Comparison of ENCODE assay signal across 8 mouse cellular contexts in the genomic region with DNA sequence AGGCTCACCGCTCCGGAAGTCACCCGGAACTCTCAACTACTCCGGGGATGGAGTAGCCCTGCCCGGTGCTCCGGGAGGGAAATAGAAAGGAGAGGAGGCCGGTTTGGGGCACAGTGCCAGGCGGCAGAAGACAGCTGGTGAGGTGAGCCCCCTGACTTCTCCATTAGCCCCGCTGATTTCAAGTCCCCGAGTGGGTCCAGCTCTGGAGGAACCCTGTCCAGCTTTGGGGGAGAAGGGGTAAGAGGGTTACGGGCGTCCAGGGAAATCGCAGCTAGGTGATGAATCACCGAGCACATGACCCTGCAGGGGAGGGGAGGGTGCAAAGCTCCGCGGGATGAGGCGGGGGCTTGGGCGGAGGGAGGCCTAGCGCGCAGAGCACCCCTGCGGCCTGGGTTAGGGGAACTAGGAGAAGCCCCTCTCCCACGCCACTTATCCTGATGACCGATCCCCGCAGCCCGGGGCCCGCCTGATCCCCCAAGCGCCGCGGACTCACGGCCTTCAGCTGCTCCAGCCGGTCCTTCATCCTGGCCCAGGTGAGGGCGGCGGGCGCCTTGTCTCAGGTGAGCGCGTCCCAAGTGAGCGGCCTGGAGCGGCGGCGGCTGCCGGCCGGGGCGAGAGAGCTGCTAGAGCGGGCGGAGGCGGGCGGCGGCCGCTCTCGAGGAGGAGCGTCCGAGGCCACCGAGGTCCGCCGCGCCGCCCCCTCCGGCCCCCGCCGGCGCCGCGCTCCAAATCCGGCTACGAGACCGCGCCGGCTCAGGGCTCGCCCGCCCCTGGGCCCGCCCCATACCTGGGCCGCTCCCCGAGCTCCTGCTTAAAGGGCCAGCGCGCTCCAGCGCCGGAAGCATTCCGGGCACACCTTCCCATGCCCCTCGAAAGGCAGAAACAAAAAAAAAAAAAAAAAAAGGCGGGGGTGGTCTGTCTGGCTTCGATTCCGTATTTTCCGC. TPM values are rescaled to one million over a fixed set of nuclear protein-coding genes. Genes with fewer than 3 reads are reported as not detected.
DNase-seq lines count a peak whose midpoint lies in the region; ATAC-seq and TF ChIP-seq lines count a peak whose summit lies in the region.

No protein-coding gene starts in this region.

- no peaks in the 10 kb centered on the region for H3K9me3 ChIP-seq in lung, embryonic 15.5 days

- TF ChIP-seq CTCF in cerebellum, adult 2 months (IDR thresholded peaks at IDR 0.05; ENCODE audit: borderline replicate concordance, insufficient read depth, low read depth, low read length) = no peak
- TF ChIP-seq CTCF in olfactory bulb, adult 2 months (IDR thresholded peaks at IDR 0.05; ENCODE audit: insufficient read depth, low read depth, low read length) = no peak

- WGBS in cerebellum, adult 2 months = under 1% methylated on average over 74 of the region's 83 CpGs
- WGBS in lung, embryonic 15.5 days = under 1% methylated on average over 71 of the region's 83 CpGs
- WGBS in olfactory bulb, adult 2 months = 1% methylated on average over 77 of the region's 83 CpGs

- peak overlapping the region; percentile 77 for H3K9ac ChIP-seq in lung, embryonic 15.5 days

- peak overlapping the region; percentile 65; the same call in 1 of the 2 replicates for H3K27ac ChIP-seq in cerebellum, adult 2 months (ENCODE audit: insufficient read depth, low read length)
- peak overlapping the region; percentile 70 for H3K27ac ChIP-seq in lung, embryonic 15.5 days
- H3K27ac ChIP-seq in olfactory bulb, adult 2 months (ENCODE audit: insufficient read depth, low read depth, low read length) = no peak overlapping the region

- no peaks in the 10 kb centered on the region; the same call in 1 of the 2 replicates for H3K4me1 ChIP-seq in cerebellum, adult 2 months (ENCODE audit: control insufficient read depth, insufficient read depth, low read length)
- peaks cover 16% of the 10 kb centered on the region for H3K4me1 ChIP-seq in lung, embryonic 15.5 days
- H3K4me1 ChIP-seq in olfactory bulb, adult 2 months (ENCODE audit: control insufficient read depth, insufficient read depth, low read length) = peaks cover 6% of the 10 kb centered on the region

- peak; percentile 84 for DNase-seq in NIH3T3 (ENCODE audit: low read depth)
- DNase-seq in cerebellum, adult 2 months = peak; percentile 79 to 85
- peak; percentile 23 for DNase-seq in layer of hippocampus, adult 9-11 months
- peak; percentile 66 for DNase-seq in urinary bladder, postnatal 25 days (ENCODE audit: low spot score)

- H3K27me3 ChIP-seq in cerebellum, adult 2 months (ENCODE audit: control insufficient read depth, insufficient read depth, low read length) = no peaks in the 10 kb centered on the region
- H3K27me3 ChIP-seq in lung, embryonic 15.5 days = peaks cover 8% of the 10 kb centered on the region; the same call in 1 of the 2 replicates

- H3K4me3 ChIP-seq in cerebellum, adult 2 months (replicated peaks; ENCODE audit: insufficient read depth, low read depth, low read length) = peak overlapping the region; percentile 81
- H3K4me3 ChIP-seq in lung, embryonic 15.5 days = peak overlapping the region; percentile 76
- H3K4me3 ChIP-seq in olfactory bulb, adult 2 months (ENCODE audit: insufficient read depth, low read depth, low read length) = peak overlapping the region; percentile 69

- H3K4me2 ChIP-seq in lung, embryonic 15.5 days = peak overlapping the region; percentile 93

- H3K36me3 ChIP-seq in lung, embryonic 15.5 days = no peaks in the 10 kb centered on the region

- ATAC-seq in frontal cortex, adult (ENCODE audit: low TSS enrichment) = peak; percentile 81
- ATAC-seq in hematopoietic stem cell, adult 5-6 weeks (replicated peaks in 1 of 2; ENCODE audit: insufficient read depth in 1 of 2, low FRiP score in 2 of 2, low TSS enrichment in 1 of 2, low read depth in 1 of 2, poor library complexity in 2 of 2, severe bottlenecking in 2 of 2) = peak; percentile 35 to 44; a peak in 2 of 4 replicates
- ATAC-seq in lung, embryonic 15.5 days (ENCODE audit: borderline replicate concordance, extremely low read depth, low FRiP score, low TSS enrichment) = peak; percentile 90

- 0 out of 2 replicates have a peak, but pooled peaks have one; percentile 20 for TF ChIP-seq POLR2A in cerebellum, adult 2 months (IDR thresholded peaks at IDR 0.05; ENCODE audit: borderline replicate concordance, insufficient read depth, low read length)
- no peak for TF ChIP-seq POLR2A in olfactory bulb, adult 2 months (IDR thresholded peaks at IDR 0.05; ENCODE audit: insufficient read depth, low read depth, low read length)

RNA-seq across cellular contexts. Expression of gene Stx3, which starts 0.7 kb away (rescaled TPM):
- 58.1 and 63.1 TPM in 2 replicates for polyA plus RNA-seq in cerebellum, adult 2 months (2012; rRNA removed)
- 13.1 and 14.9 TPM in 2 replicates for total RNA-seq in hematopoietic stem cell, adult 5-6 weeks (2017)
- 17.0 and 17.6 TPM in 2 replicates for polyA plus RNA-seq in lung, embryonic 15.5 days (2015; fragmentation: Nextera tagmentation; extraction: Ambion mirVana)
- not detected in 2 replicates for polyA plus RNA-seq in olfactory bulb, adult 2 months (2012; ENCODE audit: insufficient read depth, insufficient read length, low replicate concordance, missing spikeins)

RNA-seq across cellular contexts. Expression of gene Olfr1417, which starts 20.5 kb away (rescaled TPM):
- 0.11 TPM in 1 of 2 replicates, not detected in the other for polyA plus RNA-seq in cerebellum, adult 2 months (2012; rRNA removed)
- not detected in 2 replicates for total RNA-seq in hematopoietic stem cell, adult 5-6 weeks (2017)
- polyA plus RNA-seq in lung, embryonic 15.5 days (2015; fragmentation: Nextera tagmentation; extraction: Ambion mirVana) = not detected in 2 replicates
- polyA plus RNA-seq in olfactory bulb, adult 2 months (2012; ENCODE audit: insufficient read depth, insufficient read length, low replicate concordance, missing spikeins) = not detected in 2 replicates

RNA-seq across cellular contexts. Expression of gene Olfr1418, which starts 42.4 kb away (rescaled TPM):
- not detected in 2 replicates for polyA plus RNA-seq in cerebellum, adult 2 months (2012; rRNA removed)
- not detected in 2 replicates for total RNA-seq in hematopoietic stem cell, adult 5-6 weeks (2017)
- polyA plus RNA-seq in lung, embryonic 15.5 days (2015; fragmentation: Nextera tagmentation; extraction: Ambion mirVana) = not detected in 2 replicates
- not detected in 2 replicates for polyA plus RNA-seq in olfactory bulb, adult 2 months (2012; ENCODE audit: insufficient read depth, insufficient read length, low replicate concordance, missing spikeins)

RNA-seq across cellular contexts. Expression of gene Mrpl16, which starts 48.3 kb away (rescaled TPM):
- 41.0 and 41.6 TPM in 2 replicates for polyA plus RNA-seq in cerebellum, adult 2 months (2012; rRNA removed)
- 60.9 and 76.5 TPM in 2 replicates for total RNA-seq in hematopoietic stem cell, adult 5-6 weeks (2017)
- 45.7 and 46.2 TPM in 2 replicates for polyA plus RNA-seq in lung, embryonic 15.5 days (2015; fragmentation: Nextera tagmentation; extraction: Ambion mirVana)
- not detected in 2 replicates for polyA plus RNA-seq in olfactory bulb, adult 2 months (2012; ENCODE audit: insufficient read depth, insufficient read length, low replicate concordance, missing spikeins)

RNA-seq across cellular contexts. Expression of gene Olfr1419, which starts 56.4 kb away (rescaled TPM):
- polyA plus RNA-seq in cerebellum, adult 2 months (2012; rRNA removed) = 0.11 TPM in 1 of 2 replicates, not detected in the other
- total RNA-seq in hematopoietic stem cell, adult 5-6 weeks (2017) = not detected in 2 replicates
- not detected in 2 replicates for polyA plus RNA-seq in lung, embryonic 15.5 days (2015; fragmentation: Nextera tagmentation; extraction: Ambion mirVana)
- polyA plus RNA-seq in olfactory bulb, adult 2 months (2012; ENCODE audit: insufficient read depth, insufficient read length, low replicate concordance, missing spikeins) = not detected in 2 replicates

Comparison
In these comparisons a context has a peak if more than half of its experiments do, and no peak if none do; other contexts are left out.
1. DNase-seq: peak in every context shown above with its lines; median percentile 84 in NIH3T3; 82 in cerebellum, adult 2 months; 66 in urinary bladder, postnatal 25 days; 23 in layer of hippocampus, adult 9-11 months.
2. ATAC-seq: peak in every context shown above with its lines; median percentile 90 in lung, embryonic 15.5 days; 81 in frontal cortex, adult; 40 in hematopoietic stem cell, adult 5-6 weeks.